Mouse (Mus musculus): ENCODE data around the gene Rec8. TPM values are rescaled to one million over a fixed set of nuclear protein-coding genes. Genes with fewer than 3 reads are reported as not detected.
A peak's percentile ranks its signal among the peaks of the same experiment; 100 is the strongest.

Gene Rec8
- 9.4 and 11.3 TPM in 2 replicates for polyA plus RNA-seq (2015; fragmentation: Nextera tagmentation; extraction: Ambion mirVana)

DNA sequence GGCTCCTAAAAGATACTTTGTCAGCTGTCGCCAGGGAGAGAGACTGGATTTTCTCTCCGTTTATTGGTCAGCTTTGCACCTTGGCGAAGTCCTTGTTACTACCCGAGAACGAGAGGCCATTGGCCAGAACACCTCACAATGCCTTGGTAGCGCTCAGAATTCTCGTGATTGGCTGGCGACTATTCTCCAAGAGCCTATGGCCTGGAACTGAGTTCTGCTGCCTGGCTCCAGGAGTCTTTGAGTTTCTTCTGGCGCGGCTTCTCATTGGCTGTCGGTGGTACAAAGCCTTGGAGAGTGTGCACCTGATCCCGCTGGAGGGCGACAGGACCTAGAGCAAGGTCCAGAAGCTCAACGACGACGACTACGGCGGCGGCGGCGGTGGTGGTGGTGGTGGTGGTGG, at the start of gene Rec8:
Gene Rec8 (plus strand): TSS at position 216 of the 400 bp plus-strand sequence.
- peak within 1 kb of the TSS; percentile 27 for H3K4me2 ChIP-seq (ENCODE audit: low read length)
- peak; percentile 76 for ATAC-seq
- no peaks in the 10 kb centered on the region for H3K4me1 ChIP-seq (replicated peaks; ENCODE audit: control insufficient read depth, insufficient read depth, low read length)
- WGBS = 22% methylated on average over 21 of the region's 21 CpGs
- H3K9ac ChIP-seq (replicated peaks; ENCODE audit: low read depth, low read length) = no peak within 1 kb of the TSS; the same call in 1 of the 2 replicates
- no peaks in the 10 kb centered on the region for H3K9me3 ChIP-seq (ENCODE audit: control insufficient read depth, low read length)
- no peaks in the 10 kb centered on the region for H3K27me3 ChIP-seq (replicated peaks; ENCODE audit: control insufficient read depth, insufficient read depth, low read length)
- H3K27ac ChIP-seq (ENCODE audit: low read length) = no peak within 1 kb of the TSS; the same call in 1 of the 2 replicates
- H3K36me3 ChIP-seq (ENCODE audit: control insufficient read depth, insufficient read depth) = no peaks in the 10 kb centered on the region
- H3K4me3 ChIP-seq (replicated peaks; ENCODE audit: low read length) = peak within 1 kb of the TSS; percentile 32

DNA sequence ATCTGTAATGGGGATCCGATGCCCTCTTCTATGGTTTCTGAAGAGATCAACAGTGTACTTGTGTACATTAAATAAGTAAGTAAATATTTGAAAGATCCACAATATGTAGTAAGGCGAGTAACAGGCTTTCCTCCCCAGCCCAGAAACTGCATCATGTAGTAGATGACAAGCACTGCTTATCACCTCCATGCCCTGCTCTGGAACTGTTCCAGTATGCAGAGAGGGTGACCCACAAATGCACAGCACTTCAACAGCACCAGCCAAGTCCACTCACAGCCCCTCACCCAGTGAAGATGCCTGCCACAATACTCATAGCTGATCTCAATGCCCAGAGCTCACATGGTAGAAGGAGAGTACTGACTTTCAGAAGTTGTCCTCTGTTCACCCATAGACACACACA, 47.2 kb upstream of the Rec8 start:
- WGBS = 91% methylated on average over 2 of the region's 2 CpGs
- H3K9ac ChIP-seq (replicated peaks; ENCODE audit: low read depth, low read length) = no peak overlapping the region
- no peak overlapping the region for H3K4me2 ChIP-seq (ENCODE audit: low read length)
- ATAC-seq = no peak
- H3K27me3 ChIP-seq (replicated peaks; ENCODE audit: control insufficient read depth, insufficient read depth, low read length) = no peaks in the 10 kb centered on the region
- no peak overlapping the region for H3K27ac ChIP-seq (ENCODE audit: low read length)
- no peaks in the 10 kb centered on the region for H3K4me1 ChIP-seq (replicated peaks; ENCODE audit: control insufficient read depth, insufficient read depth, low read length)
- H3K4me3 ChIP-seq (replicated peaks; ENCODE audit: low read length) = no peak overlapping the region
- no peaks in the 10 kb centered on the region for H3K9me3 ChIP-seq (ENCODE audit: control insufficient read depth, low read length)
- peaks cover 30% of the 10 kb centered on the region for H3K36me3 ChIP-seq (ENCODE audit: control insufficient read depth, insufficient read depth)

DNA sequence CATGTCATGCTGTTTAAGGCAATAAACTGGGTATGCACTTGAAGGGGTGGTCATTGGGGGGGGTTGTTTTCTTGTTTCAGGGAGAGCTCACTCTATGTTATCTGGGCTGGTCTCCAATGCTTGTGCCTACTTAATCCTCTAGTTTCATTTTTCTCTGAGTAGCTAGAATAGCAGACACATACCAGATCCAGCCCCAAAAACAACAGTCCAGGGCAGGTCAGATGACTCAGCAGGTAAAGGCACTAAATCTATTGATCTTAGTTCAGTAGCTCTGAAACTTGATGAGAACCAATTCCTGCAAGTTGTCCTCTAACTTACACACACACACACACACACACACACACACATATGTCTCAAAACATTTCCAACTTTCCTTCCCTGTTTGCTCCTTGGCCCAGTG, 46.1 kb upstream of the Rec8 start:
- no peaks in the 10 kb centered on the region for H3K9me3 ChIP-seq (ENCODE audit: control insufficient read depth, low read length)
- H3K4me3 ChIP-seq (replicated peaks; ENCODE audit: low read length) = no peak overlapping the region
- H3K27me3 ChIP-seq (replicated peaks; ENCODE audit: control insufficient read depth, insufficient read depth, low read length) = no peaks in the 10 kb centered on the region
- peaks cover 22% of the 10 kb centered on the region for H3K36me3 ChIP-seq (ENCODE audit: control insufficient read depth, insufficient read depth)
- ATAC-seq = no peak
- no peak overlapping the region for H3K9ac ChIP-seq (replicated peaks; ENCODE audit: low read depth, low read length)
- no peak overlapping the region for H3K4me2 ChIP-seq (ENCODE audit: low read length)
- no peak overlapping the region for H3K27ac ChIP-seq (ENCODE audit: low read length)
- no peaks in the 10 kb centered on the region for H3K4me1 ChIP-seq (replicated peaks; ENCODE audit: control insufficient read depth, insufficient read depth, low read length)

DNA sequence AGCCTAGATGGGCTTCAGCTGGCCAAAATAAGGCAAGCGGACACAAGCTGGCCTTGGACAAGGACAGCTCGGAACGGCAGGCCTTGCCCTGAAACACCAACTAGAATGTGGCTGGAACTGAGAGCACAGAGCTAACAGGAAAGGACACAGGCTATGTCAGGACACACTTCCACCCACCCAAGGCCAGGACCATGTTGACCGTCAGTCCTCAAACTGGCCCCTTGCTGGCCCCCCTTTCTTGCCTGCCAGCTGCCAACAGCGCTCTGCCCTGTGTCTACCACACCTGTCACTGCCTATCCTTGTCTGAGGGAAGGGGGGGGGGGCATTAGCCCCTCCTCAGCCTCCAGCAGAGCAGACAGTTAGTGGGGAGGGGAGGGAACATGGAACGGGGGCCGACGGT, 42.5 kb upstream of the Rec8 start, which contains the start of gene Fitm1:
Gene Fitm1 (plus strand): TSS at position 316 of the 400 bp plus-strand sequence.
- Histone ChIP-seq H3K4me1 (replicated peaks; ENCODE audit: control insufficient read depth, insufficient read depth, low read length) (peaks cover 15% of the 10 kb centered on the region), H3K9ac (replicated peaks; ENCODE audit: low read depth, low read length) (no peak within 1 kb of the TSS), H3K9me3 (ENCODE audit: control insufficient read depth, low read length) (no peaks in the 10 kb centered on the region), H3K4me2 (ENCODE audit: low read length) (no peak within 1 kb of the TSS), H3K36me3 (ENCODE audit: control insufficient read depth, insufficient read depth) (no peaks in the 10 kb centered on the region), H3K27me3 (replicated peaks; ENCODE audit: control insufficient read depth, insufficient read depth, low read length) (no peaks in the 10 kb centered on the region), H3K27ac (ENCODE audit: low read length) (no peak within 1 kb of the TSS), H3K4me3 (replicated peaks; ENCODE audit: low read length) (no peak within 1 kb of the TSS)
- no peak for ATAC-seq
- 80% methylated on average over 7 of the region's 8 CpGs for whole genome bisulfite sequencing

DNA sequence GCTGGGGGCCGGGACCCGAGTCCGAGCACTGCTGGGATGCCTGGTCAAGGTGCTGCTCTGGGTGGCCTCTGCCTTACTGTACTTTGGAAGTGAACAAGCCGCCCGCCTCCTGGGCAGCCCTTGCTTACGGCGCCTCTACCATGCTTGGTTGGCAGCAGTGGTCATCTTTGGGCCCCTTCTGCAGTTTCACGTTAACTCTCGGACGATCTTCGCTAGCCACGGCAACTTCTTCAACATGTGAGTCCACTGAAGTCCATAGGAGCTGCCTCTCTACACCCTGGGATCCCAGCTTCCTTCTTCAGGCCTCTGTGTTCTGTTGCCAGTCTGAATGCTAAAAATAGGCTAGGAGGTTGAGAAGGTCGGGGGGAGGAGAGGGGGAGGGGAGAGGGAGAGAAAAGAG, 42.1 kb upstream of the Rec8 start:
- 86% methylated on average over 13 of the region's 13 CpGs for WGBS
- no peak overlapping the region for H3K9ac ChIP-seq (replicated peaks; ENCODE audit: low read depth, low read length)

DNA sequence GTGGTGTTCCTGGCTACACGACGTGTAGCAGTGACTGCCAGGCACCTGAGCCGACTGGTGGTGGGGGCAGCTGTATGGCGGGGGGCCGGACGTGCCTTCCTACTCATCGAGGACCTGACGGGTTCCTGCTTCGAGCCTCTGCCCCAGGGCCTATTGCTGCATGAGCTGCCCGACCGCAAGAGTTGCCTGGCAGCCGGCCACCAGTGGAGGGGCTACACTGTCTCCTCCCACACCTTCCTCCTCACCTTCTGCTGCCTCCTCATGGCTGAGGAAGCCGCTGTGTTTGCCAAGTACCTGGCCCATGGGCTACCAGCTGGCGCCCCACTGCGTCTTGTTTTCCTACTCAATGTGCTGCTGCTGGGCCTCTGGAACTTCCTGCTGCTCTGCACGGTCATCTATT, 41.5 kb upstream of the Rec8 start:
- no peak overlapping the region for H3K9ac ChIP-seq (replicated peaks; ENCODE audit: low read depth, low read length)
- H3K27me3 ChIP-seq (replicated peaks; ENCODE audit: control insufficient read depth, insufficient read depth, low read length) = no peaks in the 10 kb centered on the region
- no peak overlapping the region for H3K4me2 ChIP-seq (ENCODE audit: low read length)
- H3K36me3 ChIP-seq (ENCODE audit: control insufficient read depth, insufficient read depth) = no peaks in the 10 kb centered on the region
- 76% methylated on average over 16 of the region's 16 CpGs for WGBS
- no peaks in the 10 kb centered on the region for H3K9me3 ChIP-seq (ENCODE audit: control insufficient read depth, low read length)
- no peak overlapping the region for H3K27ac ChIP-seq (ENCODE audit: low read length)
- peaks cover 15% of the 10 kb centered on the region for H3K4me1 ChIP-seq (replicated peaks; ENCODE audit: control insufficient read depth, insufficient read depth, low read length)
- H3K4me3 ChIP-seq (replicated peaks; ENCODE audit: low read length) = no peak overlapping the region
- ATAC-seq = no peak

More for the DNA sequence above, 42.1 kb upstream of the Rec8 start:
- no peak for ATAC-seq
- H3K4me1 ChIP-seq (replicated peaks; ENCODE audit: control insufficient read depth, insufficient read depth, low read length) = peaks cover 15% of the 10 kb centered on the region
- H3K36me3 ChIP-seq (ENCODE audit: control insufficient read depth, insufficient read depth) = no peaks in the 10 kb centered on the region
- H3K27ac ChIP-seq (ENCODE audit: low read length) = no peak overlapping the region
- no peaks in the 10 kb centered on the region for H3K27me3 ChIP-seq (replicated peaks; ENCODE audit: control insufficient read depth, insufficient read depth, low read length)
- H3K9me3 ChIP-seq (ENCODE audit: control insufficient read depth, low read length) = no peaks in the 10 kb centered on the region
- no peak overlapping the region for H3K4me3 ChIP-seq (replicated peaks; ENCODE audit: low read length)
- no peak overlapping the region for H3K4me2 ChIP-seq (ENCODE audit: low read length)

DNA sequence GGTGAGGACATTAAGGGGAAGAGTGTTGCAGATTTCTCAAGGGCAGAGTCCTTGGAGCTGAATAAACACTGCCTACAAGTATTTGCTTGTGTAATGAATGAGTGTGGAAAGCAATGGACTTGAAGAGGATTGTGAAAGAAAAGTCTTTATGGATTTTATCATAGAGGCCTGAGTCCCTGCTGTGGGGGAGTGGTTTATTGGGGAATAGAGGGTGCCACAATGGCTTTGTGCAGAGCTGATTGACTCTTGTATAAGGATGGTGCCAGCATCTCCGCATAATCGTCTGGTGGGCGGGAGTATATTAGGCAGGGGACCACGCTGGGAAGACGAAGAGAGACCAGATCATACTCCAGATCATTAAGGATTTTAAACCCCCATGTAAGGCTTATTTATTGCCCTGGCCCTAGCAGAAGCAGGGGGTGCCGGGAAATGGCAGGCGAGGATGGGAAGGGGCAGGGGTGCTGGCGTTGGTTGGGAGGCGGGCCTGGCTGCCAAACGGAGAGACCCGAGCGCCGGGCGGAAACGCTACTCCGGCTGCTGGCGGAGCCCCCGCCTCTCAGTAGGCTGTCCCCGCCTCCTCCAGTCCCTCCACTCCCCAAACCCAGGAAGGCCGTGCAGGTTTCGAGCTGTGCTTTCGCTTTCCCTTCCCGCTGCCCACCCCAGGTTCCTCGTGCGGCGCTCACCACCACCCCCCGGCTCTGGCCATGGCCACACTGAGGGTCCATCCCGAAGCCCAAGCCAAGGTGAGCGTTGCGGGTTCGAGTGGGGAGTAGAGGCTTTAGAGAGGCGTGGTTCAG, 39.8 kb upstream of the Rec8 start, which contains the start of gene Psme1:
Gene Psme1 (plus strand): TSS at position 253 of the 797 bp plus-strand sequence.
- peak; percentile 96 for ATAC-seq
- Histone ChIP-seq H3K4me2 (ENCODE audit: low read length) (peak within 1 kb of the TSS; percentile 90), H3K27me3 (replicated peaks; ENCODE audit: control insufficient read depth, insufficient read depth, low read length) (no peaks in the 10 kb centered on the region), H3K4me3 (replicated peaks; ENCODE audit: low read length) (peak within 1 kb of the TSS; percentile 84), H3K4me1 (replicated peaks; ENCODE audit: control insufficient read depth, insufficient read depth, low read length) (peaks cover 15% of the 10 kb centered on the region), H3K9ac (replicated peaks; ENCODE audit: low read depth, low read length) (peak within 1 kb of the TSS; percentile 93), H3K27ac (ENCODE audit: low read length) (peak within 1 kb of the TSS; percentile 94), H3K9me3 (ENCODE audit: control insufficient read depth, low read length) (no peaks in the 10 kb centered on the region), H3K36me3 (ENCODE audit: control insufficient read depth, insufficient read depth) (no peaks in the 10 kb centered on the region)
- 0% methylated on average over 29 of the region's 32 CpGs for WGBS

DNA sequence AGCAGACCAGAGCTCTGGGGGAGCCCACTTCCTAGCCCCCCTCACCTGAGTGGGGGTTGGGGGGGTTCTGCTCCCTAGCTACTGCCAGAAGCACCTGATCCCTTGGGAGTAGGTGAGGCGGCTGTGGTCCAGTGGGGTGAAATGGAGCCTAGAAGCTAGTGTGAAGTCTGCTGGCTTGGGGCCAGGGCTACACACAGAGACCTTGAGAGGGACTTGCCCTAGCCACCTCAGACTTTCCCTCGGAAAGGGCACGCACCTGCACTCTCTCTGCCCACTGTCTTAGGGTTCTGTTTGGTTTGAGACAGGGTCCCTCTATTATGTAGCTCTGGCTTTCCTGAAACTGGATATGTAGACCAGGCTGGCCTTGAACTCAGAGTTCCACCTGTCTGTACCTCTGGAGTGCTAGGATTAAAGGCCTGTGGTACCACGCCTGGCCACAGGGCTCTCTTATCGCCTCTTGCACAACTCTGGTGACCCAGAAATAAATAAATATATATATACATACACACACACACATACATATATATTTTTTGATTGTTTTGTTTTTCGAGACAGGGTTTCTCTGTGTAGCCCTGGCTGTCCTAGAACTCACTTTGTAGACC, 39.1 kb upstream of the Rec8 start:
- Histone ChIP-seq H3K4me3 (replicated peaks; ENCODE audit: low read length) (peak overlapping the region; percentile 84), H3K27ac (ENCODE audit: low read length) (peak overlapping the region; percentile 94), H3K4me2 (ENCODE audit: low read length) (peak overlapping the region; percentile 90), H3K27me3 (replicated peaks; ENCODE audit: control insufficient read depth, insufficient read depth, low read length) (no peaks in the 10 kb centered on the region), H3K9me3 (ENCODE audit: control insufficient read depth, low read length) (no peaks in the 10 kb centered on the region), H3K36me3 (ENCODE audit: control insufficient read depth, insufficient read depth) (no peaks in the 10 kb centered on the region), H3K9ac (replicated peaks; ENCODE audit: low read depth, low read length) (peak overlapping the region; percentile 93), H3K4me1 (replicated peaks; ENCODE audit: control insufficient read depth, insufficient read depth, low read length) (peaks cover 15% of the 10 kb centered on the region)
- 30% methylated on average over 6 of the region's 6 CpGs for WGBS
- ATAC-seq = no peak; the same call in 1 of the 2 replicates

Data from forebrain, embryonic 16.5 days (tissue).